Mouse (Mus musculus): ENCODE measurements at regions not wholly inside any gene's neighbourhood (a gene's known extent, or its start where the extent isn't known, plus 50 kb on each side); places are given as distances from the start of the nearest gene placed in this dataset.

DNA sequence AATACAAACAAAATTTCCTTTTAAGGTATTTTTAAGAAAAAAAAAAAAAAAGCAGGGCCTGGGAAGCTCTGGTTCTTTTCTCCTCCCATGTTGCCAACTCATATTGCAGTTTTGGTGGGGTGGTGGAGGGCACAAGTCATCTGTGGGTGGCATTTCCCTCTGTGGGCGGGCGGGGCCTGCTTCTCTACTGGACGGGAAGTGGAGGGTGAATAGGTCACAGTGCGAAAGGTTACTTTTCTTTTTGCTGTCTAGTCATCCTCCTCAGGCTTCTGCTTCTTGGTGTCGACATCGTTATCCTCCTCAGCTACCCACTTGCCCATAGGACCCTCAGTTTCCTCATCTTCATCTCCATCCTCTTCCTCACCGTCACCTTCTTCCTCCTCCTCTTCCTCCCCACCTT is 55.3 kb upstream of the Plcb1 start:
- no peak for DNase-seq

DNA sequence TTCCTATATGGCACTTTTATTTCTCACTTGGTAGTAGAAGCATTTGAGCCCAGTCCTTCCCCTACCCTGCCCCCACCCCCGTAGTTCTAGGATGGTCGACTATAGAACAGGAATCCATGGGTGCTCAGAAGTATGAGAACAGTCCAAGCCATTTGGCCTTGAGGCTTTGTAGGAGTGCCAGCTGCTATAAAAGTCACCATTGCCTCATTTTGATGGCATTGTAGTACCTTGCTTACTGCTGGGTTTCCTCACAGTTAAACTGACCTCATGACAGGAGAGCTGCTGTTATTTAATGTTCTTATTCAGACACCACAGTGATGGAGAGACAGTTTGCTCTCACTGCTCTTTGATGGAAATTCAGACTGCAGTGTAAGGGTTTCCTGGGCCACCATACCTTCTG is 59.2 kb upstream of the Plcb1 start:
- no peak for DNase-seq

DNA sequence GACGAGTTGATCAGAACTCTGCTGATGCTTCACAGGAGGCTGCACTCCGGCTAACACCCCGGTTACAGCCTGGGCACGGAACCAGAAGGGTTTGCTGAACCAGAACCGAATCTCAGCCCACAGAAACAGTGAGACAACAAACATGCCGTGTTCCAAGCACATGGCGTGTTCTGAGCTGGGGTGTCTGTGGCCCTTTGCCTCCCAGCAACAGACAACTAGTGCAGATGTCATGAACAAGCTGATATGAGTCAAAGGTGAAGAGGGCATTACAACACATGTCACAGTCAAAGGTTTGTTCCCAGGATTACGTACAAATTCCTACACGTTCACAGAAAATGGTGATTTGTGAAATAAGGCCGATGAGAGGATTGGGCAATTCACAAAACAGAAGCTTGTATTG is 61.8 kb upstream of the Plcb1 start:
- DNase-seq = peak in 1 of 2 experiments; percentile 17

DNA sequence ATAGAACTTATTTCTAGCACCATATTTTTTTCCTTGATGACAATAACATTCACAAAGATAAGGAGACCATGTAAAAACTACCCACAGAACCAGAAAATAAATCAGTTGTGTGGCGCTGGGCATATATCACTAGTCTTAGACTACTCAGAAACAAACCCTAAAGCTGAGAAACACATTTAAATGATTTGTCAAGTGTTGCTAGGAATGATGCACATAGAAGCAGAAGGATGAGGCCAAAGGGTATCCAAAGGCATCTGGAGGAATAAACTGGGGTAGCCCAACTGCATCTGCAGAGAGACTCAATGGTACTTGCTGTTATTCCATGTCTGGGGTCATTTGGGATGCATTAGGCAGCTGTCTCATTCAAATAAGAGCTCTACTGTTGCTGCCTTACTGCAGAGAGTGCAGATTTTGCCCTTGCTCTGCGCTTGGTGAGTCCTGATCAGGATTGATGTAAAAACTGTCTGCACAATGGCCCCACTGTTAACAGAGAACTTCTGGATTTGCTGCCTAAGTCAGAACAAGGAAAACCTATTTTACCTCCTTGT is 68.0 kb upstream of the Plcb1 start:
- no peak for DNase-seq

DNA sequence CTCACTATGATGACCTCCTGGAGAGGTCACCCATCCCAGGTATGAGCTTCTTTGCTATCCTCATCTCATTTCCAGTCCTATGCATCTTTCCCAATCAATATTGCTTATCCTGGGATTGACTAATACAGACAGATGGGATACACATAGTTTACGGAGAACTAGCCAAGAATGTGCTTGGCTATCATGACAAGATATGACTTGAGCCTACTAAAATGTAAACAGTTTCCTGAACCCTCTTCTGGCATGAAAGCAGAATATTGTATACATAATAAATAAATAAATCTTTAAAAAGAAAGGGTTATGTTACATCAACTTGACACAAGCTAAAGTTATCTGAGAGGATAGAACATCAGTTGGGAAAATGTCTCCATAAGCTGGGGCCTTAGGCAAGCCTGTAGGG is 69.3 kb upstream of the Plcb1 start:
- DNase-seq = no peak

DNA sequence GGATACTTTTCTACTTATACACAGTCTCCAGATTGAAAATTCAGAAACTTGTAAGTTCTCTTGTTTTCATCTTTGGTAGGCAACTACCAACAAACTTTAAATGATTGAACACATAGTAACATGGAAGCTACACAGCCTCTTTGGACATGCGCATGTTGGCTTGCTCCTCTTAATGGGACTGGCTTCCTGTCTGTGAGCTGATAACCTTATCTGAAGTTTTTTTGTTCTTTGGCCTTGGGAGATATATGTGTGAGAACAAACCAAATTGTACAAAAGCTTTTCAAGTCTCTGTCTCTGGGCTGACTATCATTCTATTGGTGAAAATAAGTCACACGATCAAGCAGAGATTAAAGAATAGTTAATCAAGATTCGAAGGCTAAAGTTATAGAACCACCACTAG is 70.1 kb upstream of the Tmx4 start:
- DNase-seq = no peak

DNA sequence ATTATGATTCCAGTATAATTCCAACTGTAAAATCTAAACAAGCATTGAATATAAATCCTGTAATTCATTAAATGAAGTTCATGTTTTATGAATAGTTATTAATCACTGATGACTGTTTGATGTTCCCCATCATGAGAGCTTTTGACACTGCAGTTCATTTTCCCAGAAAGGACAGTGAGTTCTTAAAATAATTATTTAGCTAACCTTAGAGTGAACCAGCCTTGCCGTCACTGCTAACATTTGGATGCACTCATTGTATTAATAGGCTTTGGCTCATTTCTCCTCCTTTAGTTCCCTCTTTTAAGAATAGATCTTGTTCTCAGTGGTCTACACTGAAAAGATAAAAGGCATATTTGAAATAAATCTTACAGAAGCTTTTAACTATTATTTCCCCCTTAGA is 64.8 kb upstream of the Tmx4 start:
- DNase-seq = peak in 1 of 2 experiments; percentile 8

DNA sequence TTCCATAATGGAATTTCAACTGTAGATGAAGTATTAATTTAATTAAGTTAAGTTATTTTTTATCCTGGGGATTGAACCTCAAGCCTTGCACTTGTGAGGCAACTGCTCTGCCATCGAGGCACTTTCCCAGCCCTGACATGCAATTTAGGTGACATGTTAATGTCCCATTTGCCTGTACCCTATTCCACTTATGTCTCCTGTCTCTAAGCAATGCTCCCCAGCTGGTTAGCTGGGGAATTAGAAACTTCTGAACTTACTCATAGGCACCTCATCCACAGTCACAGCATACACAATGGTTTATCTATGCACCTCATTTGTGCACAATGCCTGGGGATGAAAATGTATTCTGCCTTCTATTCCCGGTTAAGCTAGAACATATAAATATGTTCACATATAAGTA is 59.1 kb upstream of the Tmx4 start:
- DNase-seq = no peak

DNA sequence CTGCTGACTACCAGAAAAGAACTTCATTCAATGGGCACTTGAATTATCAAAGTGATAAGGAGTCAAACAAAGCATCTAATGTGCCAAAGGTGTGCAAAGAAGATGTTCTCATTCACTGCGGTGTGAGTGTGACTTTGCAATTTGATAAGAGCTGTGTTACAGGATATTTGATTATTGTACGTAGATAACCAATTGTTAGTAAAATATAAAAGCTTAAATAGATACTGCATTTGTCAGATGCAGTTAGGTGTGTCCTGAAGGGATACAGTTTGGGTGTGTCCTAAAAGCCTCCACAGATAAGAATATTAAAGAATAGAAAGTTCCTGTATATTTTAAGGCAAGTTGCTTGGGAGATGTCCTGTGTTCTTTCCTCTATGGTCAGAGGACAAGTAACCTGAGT is 53.5 kb upstream of the Tmx4 start:
- no peak for DNase-seq

DNA sequence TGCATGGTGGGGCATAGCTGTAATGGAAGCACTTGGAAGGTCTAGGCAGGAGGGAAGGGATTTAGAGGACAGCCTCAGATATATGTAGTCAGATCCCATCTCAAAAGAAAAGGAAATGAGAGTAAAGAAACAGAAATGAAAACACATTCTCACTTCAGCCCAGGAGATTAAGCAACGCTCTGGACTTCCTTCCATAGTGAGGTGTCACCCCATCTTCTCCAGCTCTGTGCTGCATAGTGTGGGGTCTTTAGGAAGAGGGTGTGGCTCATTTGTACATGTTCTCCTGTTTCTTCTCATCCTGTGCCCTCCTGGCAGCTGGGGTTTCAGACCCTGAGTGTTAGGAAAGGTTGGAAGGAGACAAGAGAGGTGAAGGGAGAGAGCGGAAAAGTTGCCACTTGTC is 52.4 kb upstream of the Tmx4 start:
- no peak for DNase-seq
